Mouse (Mus musculus) thymus, postnatal 4 days (tissue): ENCODE measurements around the gene Hrk.

ENCODE experiments used
- DNase-seq: peaks from one replicate; pipeline ENCODE4 v3.0.0; 2021

Hrk gene

DNA sequence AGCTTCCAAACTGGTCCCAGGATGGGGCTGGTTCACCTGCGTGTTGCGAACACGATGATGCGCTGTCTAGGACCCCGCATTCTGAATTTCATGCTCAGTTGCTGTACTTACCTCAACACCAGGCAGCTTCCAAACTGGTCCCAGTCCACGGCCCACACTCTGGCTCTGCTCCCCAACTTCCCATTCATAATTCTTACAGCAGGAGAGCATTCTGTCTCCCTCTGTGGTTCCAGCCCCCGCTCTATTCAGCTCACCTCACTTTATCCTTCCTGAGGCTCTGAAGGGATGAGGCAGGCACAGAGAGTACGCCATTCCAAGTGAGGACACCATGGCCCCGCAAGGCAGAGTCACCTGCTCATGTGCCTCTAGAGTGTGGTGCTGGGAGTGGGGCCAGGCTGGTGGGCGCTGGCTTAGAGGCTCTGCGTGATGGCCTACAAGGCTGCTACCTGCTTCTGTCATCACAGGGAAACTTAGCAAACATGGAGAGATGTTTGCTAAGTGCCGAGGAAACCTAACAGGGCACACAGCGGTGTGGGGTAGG, 65.7 kb downstream of the Hrk start:
- no peak for DNase-seq

DNA sequence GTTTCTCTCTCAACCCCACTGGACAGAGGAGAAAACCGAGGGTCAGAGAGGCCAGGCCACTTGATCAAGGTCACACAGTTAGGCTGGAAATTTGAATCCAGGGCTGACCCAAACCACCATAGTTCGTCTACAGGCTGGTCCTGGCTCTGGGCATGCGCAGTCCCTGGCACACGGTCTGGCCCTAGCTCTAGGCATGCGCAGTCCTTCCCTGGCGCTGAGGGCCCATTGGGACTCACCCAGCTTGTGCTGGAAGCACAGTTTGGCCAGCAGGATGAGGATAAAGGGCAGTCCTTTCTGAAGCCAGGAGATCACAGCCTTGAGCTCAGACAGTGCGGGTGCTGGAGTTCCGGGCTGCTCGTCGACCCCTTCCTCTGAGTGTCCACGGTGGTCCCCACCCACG, 72.4 kb downstream of the Hrk start:
- DNase-seq = no peak
